Mouse (Mus musculus): ENCODE measurements around the gene Olfr1289.

DNA sequence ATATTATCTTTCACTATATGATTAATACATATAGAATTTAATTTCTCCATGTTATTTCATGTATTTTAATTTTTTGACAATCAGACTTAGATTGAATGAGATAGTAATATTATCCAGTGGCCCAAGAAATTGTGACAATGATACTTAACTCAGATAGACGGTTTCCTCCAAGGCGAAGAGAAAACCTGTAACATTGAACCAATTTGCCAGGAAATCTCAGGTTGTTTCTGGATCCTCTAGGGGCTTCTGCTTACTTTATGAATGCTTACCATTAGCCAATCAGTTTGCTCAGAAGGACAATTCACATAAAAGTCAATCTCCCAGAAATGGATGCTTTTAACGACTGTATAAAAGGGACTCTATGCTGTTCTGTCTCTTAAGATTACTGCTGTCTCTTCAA, 16.3 kb downstream of the Olfr1289 start, which contains the start of gene Olfr1291-ps1:
- TF ChIP-seq CTCF (IDR thresholded peaks at IDR 0.05; ENCODE audit: borderline replicate concordance, insufficient read depth, low read length): no peak
- TF ChIP-seq POLR2A (IDR thresholded peaks at IDR 0.05; ENCODE audit: low read depth, low read length): no peak
